Mouse (Mus musculus) kidney, adult 2 months (tissue): ENCODE data around the gene 4921507P07Rik. TPM values are rescaled to one million over a fixed set of nuclear protein-coding genes. Genes with fewer than 3 reads are reported as not detected.
"Not testable (repeated sequence)": the region's sequence is repeated elsewhere in the genome, so short reads cannot be mapped to it uniquely, and the experiment has no call there.

Source experiments
- DNase-seq: peaks from one replicate; pipeline ENCODE4 v3.0.0; 2021
- H3K27ac ChIP-seq: fragments of 200-500 bp; 2 replicates; pipeline ENCODE4 v1.5.1; 2012; ENCODE audit warnings: low read depth, low read length, control low read depth, inconsistent platforms; ENCODE audit not compliant: insufficient read depth
- H3K27me3 ChIP-seq: fragments of 200-500 bp; replicated peaks from 2 replicates; pipeline ENCODE4 v1.6.1; 2012; ENCODE audit warnings: mild to moderate bottlenecking, moderate library complexity, low read length, inconsistent platforms; ENCODE audit not compliant: control insufficient read depth, insufficient read depth
- H3K36me3 ChIP-seq: fragments of 200-500 bp; 2 replicates; pipeline ENCODE4 v1.6.1; 2012; ENCODE audit warnings: mild to moderate bottlenecking, moderate library complexity, low read length, inconsistent platforms; ENCODE audit not compliant: control insufficient read depth, insufficient read depth
- H3K4me1 ChIP-seq: fragments of 200-500 bp; 2 replicates; pipeline ENCODE4 v1.6.1; 2011; ENCODE audit warnings: low read length; ENCODE audit not compliant: control insufficient read depth, insufficient read depth
- H3K4me3 ChIP-seq: fragments of 200-500 bp; 2 replicates; pipeline ENCODE4 v1.5.1; 2011; ENCODE audit warnings: mild to moderate bottlenecking, low read depth, low read length, control low read depth; ENCODE audit not compliant: insufficient read depth
- CTCF ChIP-seq: fragments of 200-500 bp; conservative IDR thresholded peaks from 2 replicates; pipeline ENCODE4 v1.5.1; 2011; ENCODE audit warnings: low read depth, mild to moderate bottlenecking, control low read depth, low read length, moderate library complexity, mixed read lengths; ENCODE audit not compliant: insufficient read depth, insufficient read length
- POLR2A ChIP-seq: fragments of 200-500 bp; IDR thresholded peaks from one replicate; pipeline ENCODE4 v1.6.1; 2011; ENCODE audit warnings: low read depth, low read length, control low read depth
- WGBS: fragments of 180-500 bp; shearing (Covaris S2); methylation state at CpG from one replicate; pipeline ENCODE4 v1.1.7; 2018; 5-methylcytosine and 5-hydroxymethylcytosine counted together
- polyA plus RNA-seq: library from polyadenylated mRNA; depleted of rRNA; stranded (reverse); fragments of >200 nt; gene quantifications from 2 replicates; pipeline ENCODE4 v1.2.3, GENCODE M21; 2012

Gene 4921507P07Rik
- polyA plus RNA-seq, 1 experiment, result 0.33 TPM

- H3K36me3 ChIP-seq, result peaks cover 5% of the 10 kb centered on the region; the same call in 1 of the 2 replicates
- WGBS, result 92% methylated on average over 4 of the region's 4 CpGs
- DNase-seq, result no peak
- H3K27ac ChIP-seq, result no peak overlapping the region
- TF ChIP-seq CTCF (no peak), POLR2A (no peak)
- no peaks in the 10 kb centered on the region for H3K27me3 ChIP-seq
- H3K4me3 ChIP-seq, result no peak overlapping the region
- peaks cover 11% of the 10 kb centered on the region for H3K4me1 ChIP-seq
These were observed 37.6 kb downstream of the 4921507P07Rik start for GRCm38 (mm10) chr6:50558877-50559276.

GRCm38 (mm10) chr6:50557566-50557965, 38.9 kb downstream of the 4921507P07Rik start:
- WGBS, result 88% methylated on average over 6 of the region's 6 CpGs

DNA sequence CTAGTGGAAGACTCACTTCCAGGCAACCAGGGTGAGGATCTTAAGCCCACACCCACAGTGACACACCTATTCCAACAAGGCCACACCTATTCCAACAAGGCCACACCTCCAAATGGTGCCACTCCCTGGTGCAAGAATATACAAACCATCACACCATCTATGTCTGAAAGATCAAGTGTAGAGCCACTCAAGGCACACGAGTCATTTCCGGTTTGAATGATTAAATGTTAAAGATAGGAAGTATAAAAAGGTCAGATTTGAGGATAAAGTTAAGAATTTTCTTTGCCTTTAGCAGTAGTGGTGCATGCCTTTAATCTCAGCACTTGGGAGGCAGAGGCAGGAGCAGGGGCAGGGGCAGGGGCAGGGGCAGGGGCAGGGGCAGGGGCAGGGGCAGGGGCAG, 42.2 kb downstream of the 4921507P07Rik start:
- H3K36me3 ChIP-seq, H3K4me1 ChIP-seq, H3K27ac ChIP-seq, DNase-seq, H3K4me3 ChIP-seq, H3K27me3 ChIP-seq: not testable (repeated sequence)
- 74% methylated on average over 2 of the region's 2 CpGs for WGBS

More at GRCm38 (mm10) chr6:50557566-50557965, 38.9 kb downstream of the 4921507P07Rik start:
- Histone ChIP-seq H3K4me1 (peaks cover 7% of the 10 kb centered on the region), H3K27ac (no peak overlapping the region), H3K4me3 (no peak overlapping the region), H3K27me3 (no peaks in the 10 kb centered on the region), H3K36me3 (no peaks in the 10 kb centered on the region; the same call in 1 of the 2 replicates)
- TF ChIP-seq CTCF (no peak; the same call in 1 of the 2 replicates), POLR2A (no peak)
- no peak for DNase-seq

DNA sequence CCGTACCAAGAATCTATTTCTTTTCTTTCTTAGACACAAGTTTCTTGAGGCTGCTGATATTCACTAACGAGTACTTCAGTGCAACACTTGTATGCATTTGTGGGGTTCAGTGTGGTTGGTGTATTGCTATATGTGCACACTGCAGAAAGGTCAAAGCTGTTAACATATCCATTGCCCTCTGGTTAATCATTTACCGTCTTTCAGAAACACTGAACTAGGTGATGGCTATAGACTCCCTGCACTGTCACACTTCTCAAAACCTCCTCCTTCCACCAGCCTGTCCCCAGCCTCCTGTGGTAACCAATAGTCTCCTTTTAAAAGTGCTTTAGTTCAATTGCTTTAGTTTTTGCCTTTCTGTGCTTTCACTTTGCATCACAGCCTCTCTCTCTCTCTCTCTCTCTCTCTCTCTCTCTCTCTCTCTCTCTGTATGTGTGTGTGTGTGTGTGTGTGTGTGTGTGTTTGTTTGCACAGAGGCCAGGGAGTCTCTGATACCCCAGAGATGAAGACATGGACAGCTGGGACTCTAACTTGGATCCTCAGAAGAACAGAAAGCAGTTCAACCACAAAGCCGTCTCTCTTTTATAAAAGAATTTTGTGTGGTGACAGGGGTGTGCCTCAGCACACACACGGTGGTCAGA, 43.4 kb downstream of the 4921507P07Rik start:
- H3K36me3 ChIP-seq, result no peaks in the 10 kb centered on the region
- 54% methylated on average over 5 of the region's 5 CpGs for WGBS
- H3K4me3 ChIP-seq, result no peak overlapping the region
- no peak for TF ChIP-seq CTCF
- TF ChIP-seq POLR2A, result no peak
- peaks cover 5% of the 10 kb centered on the region; the same call in 1 of the 2 replicates for H3K4me1 ChIP-seq
- H3K27ac ChIP-seq, result no peak overlapping the region
- no peak for DNase-seq
- H3K27me3 ChIP-seq, result no peaks in the 10 kb centered on the region

DNA sequence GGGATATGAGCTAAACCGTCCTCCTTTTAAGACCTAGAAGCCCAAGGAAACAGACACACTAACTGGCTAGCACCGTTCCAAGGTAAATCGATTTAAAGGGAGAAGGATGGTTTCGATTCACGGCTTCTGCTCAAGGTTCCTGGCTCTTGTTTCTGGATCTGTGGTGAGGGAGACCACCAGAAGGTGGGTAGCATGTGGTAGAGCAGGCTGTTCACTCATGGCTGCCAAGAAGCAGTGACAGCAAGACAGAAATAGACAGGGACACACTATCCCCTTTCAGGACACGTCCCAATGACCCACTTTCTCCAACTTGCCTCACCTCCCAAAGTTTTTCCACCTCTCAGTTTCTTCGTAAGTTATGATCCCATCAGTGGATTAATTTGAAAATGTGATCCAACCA, 46.6 kb downstream of the 4921507P07Rik start:
- Histone ChIP-seq H3K27ac (no peak overlapping the region), H3K4me1 (peaks cover 5% of the 10 kb centered on the region; the same call in 1 of the 2 replicates), H3K27me3 (no peaks in the 10 kb centered on the region), H3K36me3 (no peaks in the 10 kb centered on the region), H3K4me3 (no peak overlapping the region)
- no peak for DNase-seq
- WGBS, result 82% methylated on average over 7 of the region's 7 CpGs
- no peak for TF ChIP-seq POLR2A
- TF ChIP-seq CTCF, result no peak

DNA sequence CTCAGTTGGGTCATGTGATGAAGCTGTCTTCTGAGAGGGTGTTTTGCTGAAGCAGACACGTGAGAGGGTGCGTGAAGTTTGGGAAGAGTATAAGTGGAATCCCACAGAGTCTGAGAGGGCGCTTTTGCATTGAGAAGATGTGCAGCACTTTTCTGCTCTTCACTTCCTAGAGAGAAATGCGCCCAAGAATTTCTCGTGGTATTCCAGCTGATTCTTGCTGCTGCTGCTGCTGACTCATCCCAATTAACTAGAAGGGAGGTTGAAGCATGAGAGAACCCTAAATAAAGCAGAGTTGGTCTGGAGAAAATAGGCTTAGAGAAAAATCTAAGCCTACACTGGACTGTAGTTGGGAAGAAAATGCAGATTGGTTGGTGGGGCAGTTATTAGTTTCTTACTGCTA, 47.4 kb downstream of the 4921507P07Rik start:
- no peak for TF ChIP-seq POLR2A
- Histone ChIP-seq H3K27me3 (no peaks in the 10 kb centered on the region), H3K36me3 (no peaks in the 10 kb centered on the region)

GRCm38 (mm10) chr6:50545412-50546043, 50.9 kb downstream of the 4921507P07Rik start:
- Histone ChIP-seq H3K36me3 (no peaks in the 10 kb centered on the region), H3K4me3 (no peak overlapping the region), H3K27me3 (no peaks in the 10 kb centered on the region), H3K27ac (no peak overlapping the region), H3K4me1 (no peaks in the 10 kb centered on the region)
- DNase-seq, result peak; percentile 59
- 16% methylated on average over 10 of the region's 10 CpGs for WGBS
- TF ChIP-seq CTCF (peak; percentile 80), POLR2A (no peak)

More for the DNA sequence above, 47.4 kb downstream of the 4921507P07Rik start:
- Histone ChIP-seq H3K4me3 (no peak overlapping the region), H3K4me1 (peaks cover 5% of the 10 kb centered on the region; the same call in 1 of the 2 replicates), H3K27ac (no peak overlapping the region)
- no peak for DNase-seq
- WGBS, result 79% methylated on average over 5 of the region's 5 CpGs
